Mouse (Mus musculus) E14TG2a.4 (cell line): ENCODE data around the gene Dppa5a.
"Not testable (repeated sequence)": the region's sequence is repeated elsewhere in the genome, so short reads cannot be mapped to it uniquely, and the experiment has no call there.

ENCODE experiments used
- H3K27me3 ChIP-seq: 2 replicates; pipeline ENCODE4 v1.6.1; 2014; ENCODE audit warnings: low read length, control low read depth; ENCODE audit not compliant: insufficient read depth
- H3K36me3 ChIP-seq: 2 replicates; pipeline ENCODE4 v1.6.1; 2014; ENCODE audit warnings: low read length, control low read depth; ENCODE audit not compliant: insufficient read depth
- H3K4me1 ChIP-seq: replicated peaks from 2 replicates; pipeline ENCODE4 v1.6.1; 2014; ENCODE audit warnings: low read depth, low read length, control low read depth
- H3K4me3 ChIP-seq: replicated peaks from 2 replicates; pipeline ENCODE4 v1.5.1; 2014; ENCODE audit warnings: mild to moderate bottlenecking, low read length
- H3K9me3 ChIP-seq: 2 replicates; pipeline ENCODE4 v1.6.1; 2014; ENCODE audit warnings: low read length, control low read depth
- CTCF ChIP-seq: conservative IDR thresholded peaks from 2 replicates; pipeline ENCODE4 v1.5.1; 2014; ENCODE audit warnings: low read length
- NANOG ChIP-seq: IDR thresholded peaks from 2 replicates; pipeline ENCODE4 v1.6.1; 2014; ENCODE audit warnings: borderline replicate concordance, low read length, mixed read lengths

Gene Dppa5a

GRCm38 (mm10) chr9:78340324-78340723 is 27.7 kb downstream of the Dppa5a start:
- H3K9me3 ChIP-seq, H3K4me3 ChIP-seq, H3K27me3 ChIP-seq, H3K36me3 ChIP-seq: not testable (repeated sequence)
- peaks cover 11% of the 10 kb centered on the region; the same call in 1 of the 2 replicates for H3K4me1 ChIP-seq
- peak; percentile 76 for TF ChIP-seq CTCF

- not testable (repeated sequence) for H3K27me3 ChIP-seq, H3K4me3 ChIP-seq, H3K4me1 ChIP-seq, H3K36me3 ChIP-seq, H3K9me3 ChIP-seq
Observed at GRCm38 (mm10) chr9:78337050-78337449, 30.9 kb downstream of the Dppa5a start.

GRCm38 (mm10) chr9:78327289-78327688 is 40.7 kb downstream of the Dppa5a start, which contains the start of gene Omt2b:
Gene Omt2b (plus strand): TSS chr9:78327589.
- not testable (repeated sequence) for H3K36me3 ChIP-seq, H3K9me3 ChIP-seq, H3K4me1 ChIP-seq, H3K27me3 ChIP-seq, H3K4me3 ChIP-seq

GRCm38 (mm10) chr9:78319499-78319898 is 48.5 kb downstream of the Dppa5a start:
- Histone ChIP-seq H3K4me3 (no peak overlapping the region), H3K9me3 (no peaks in the 10 kb centered on the region)
- peak; percentile 88 for TF ChIP-seq CTCF
- no peak for TF ChIP-seq NANOG

More at GRCm38 (mm10) chr9:78319499-78319898, 48.5 kb downstream of the Dppa5a start:
- H3K4me1 ChIP-seq = peaks cover 11% of the 10 kb centered on the region; the same call in 1 of the 2 replicates
- no peaks in the 10 kb centered on the region for H3K36me3 ChIP-seq
- no peaks in the 10 kb centered on the region for H3K27me3 ChIP-seq
